Mouse (Mus musculus) stomach, postnatal 0 days (tissue): ENCODE measurements around the gene Kpna3.

ENCODE experiments used
- CTCF ChIP-seq: IDR thresholded peaks from 2 replicates; pipeline ENCODE4 v1.5.1; 2016; ENCODE audit warnings: antibody characterized with exemption, low read depth, mild to moderate bottlenecking, moderate library complexity
- EP300 ChIP-seq: optimal IDR thresholded peaks from 2 replicates; pipeline ENCODE3; 2016; ENCODE audit warnings: antibody characterized with exemption

- no peak for TF ChIP-seq CTCF
- no peak for TF ChIP-seq EP300
Measured at GRCm38 (mm10) chr14:61414808-61415207, 24.9 kb downstream of the Kpna3 start.
